Mouse (Mus musculus): ENCODE measurements around the gene Sdhb. TPM values are rescaled to one million over a fixed set of nuclear protein-coding genes. Genes with fewer than 3 reads are reported as not detected.
A peak's percentile ranks its signal among the peaks of the same experiment; 100 is the strongest.

Sdhb gene
- polyA plus RNA-seq, 1 experiment from 2014 or later, result 428 TPM

DNA sequence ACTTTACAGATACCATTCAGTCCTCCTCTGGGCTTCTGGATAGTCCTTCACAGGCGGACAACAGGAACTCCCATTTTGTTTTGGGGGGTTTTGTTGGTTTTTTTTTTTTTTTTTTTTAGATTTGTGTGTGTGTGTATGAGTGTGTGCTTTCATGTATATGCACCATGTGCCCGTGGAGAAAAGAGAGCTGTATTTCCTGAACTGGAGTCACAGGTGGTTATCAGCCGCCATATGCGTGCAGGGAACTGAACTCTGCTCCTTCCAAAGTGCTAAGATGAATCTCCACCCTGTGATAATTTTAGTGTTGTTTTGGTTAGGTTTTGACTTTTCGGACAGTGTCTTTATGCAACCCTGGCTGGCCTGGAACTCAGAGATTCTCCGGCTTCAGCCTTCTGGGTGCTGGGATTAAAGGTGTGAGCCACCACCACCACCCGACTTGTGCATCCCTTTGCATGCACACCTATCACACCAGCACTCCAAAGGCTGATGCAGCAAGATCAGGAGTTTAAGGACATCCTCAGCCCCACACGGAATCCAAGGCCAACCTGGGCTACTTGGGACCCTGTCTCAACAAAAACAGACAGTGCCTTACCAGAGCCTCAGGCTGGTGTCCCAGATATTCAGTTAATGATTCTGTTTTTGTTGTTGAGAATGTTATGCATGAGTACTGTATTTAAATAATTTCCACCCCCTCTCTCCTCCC lies 1.4 kb downstream of the Sdhb start:
- Histone ChIP-seq H3K4me1 (replicated peaks; ENCODE audit: control insufficient read depth, insufficient read depth, low read length) (peaks cover 2% of the 10 kb centered on the region), H3K27ac (ENCODE audit: low read depth, low read length) (no peak overlapping the region), H3K9me3 (ENCODE audit: control insufficient read depth, low read length) (no peaks in the 10 kb centered on the region), H3K9ac (ENCODE audit: low read depth, low read length) (peak overlapping the region; percentile 78), H3K4me3 (ENCODE audit: low read depth, low read length) (peak overlapping the region; percentile 84), H3K4me2 (replicated peaks; ENCODE audit: low read depth, low read length) (peak overlapping the region; percentile 79), H3K27me3 (ENCODE audit: control insufficient read depth, insufficient read depth, low read length) (no peaks in the 10 kb centered on the region; the same call in 1 of the 2 replicates), H3K36me3 (ENCODE audit: control insufficient read depth, insufficient read depth, low read length) (no peaks in the 10 kb centered on the region)
- ATAC-seq (ENCODE audit: low FRiP score) (no peak), DNase-seq (ENCODE audit: low spot score) (no peak)
- 80% methylated on average over 8 of the region's 8 CpGs for WGBS

DNA sequence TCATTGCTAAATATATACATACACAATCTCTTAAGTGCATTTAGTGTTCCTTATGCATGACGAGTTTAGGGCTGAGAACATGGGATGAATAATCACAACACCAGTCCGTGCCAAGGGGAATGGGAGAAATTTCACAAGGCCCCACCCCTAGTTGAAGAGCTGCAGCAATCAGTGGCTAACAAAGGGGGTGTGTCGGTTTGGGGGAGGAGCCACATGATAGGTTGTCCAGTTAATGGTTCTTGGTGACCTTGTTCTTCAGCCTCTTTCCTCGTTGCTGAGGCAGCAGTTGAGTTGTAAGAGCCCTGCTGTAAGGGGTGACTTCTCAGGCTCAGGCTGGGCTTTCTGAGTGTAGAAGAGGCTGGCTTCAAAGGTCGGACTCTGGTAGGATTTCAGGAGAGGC lies 1.9 kb downstream of the Sdhb start:
- H3K9me3 ChIP-seq (ENCODE audit: control insufficient read depth, low read length), result no peaks in the 10 kb centered on the region
- 45% methylated on average over 5 of the region's 5 CpGs for WGBS
- no peak for DNase-seq (ENCODE audit: low spot score)
- no peaks in the 10 kb centered on the region for H3K36me3 ChIP-seq (ENCODE audit: control insufficient read depth, insufficient read depth, low read length)
- H3K9ac ChIP-seq (ENCODE audit: low read depth, low read length), result peak overlapping the region; percentile 7; the same call in 1 of the 2 replicates
- no peak overlapping the region for H3K27ac ChIP-seq (ENCODE audit: low read depth, low read length)
- no peaks in the 10 kb centered on the region; the same call in none of the 2 replicates for H3K4me1 ChIP-seq (replicated peaks; ENCODE audit: control insufficient read depth, insufficient read depth, low read length)
- H3K4me3 ChIP-seq (ENCODE audit: low read depth, low read length), result no peak overlapping the region
- H3K27me3 ChIP-seq (ENCODE audit: control insufficient read depth, insufficient read depth, low read length), result no peaks in the 10 kb centered on the region
- no peak overlapping the region for H3K4me2 ChIP-seq (replicated peaks; ENCODE audit: low read depth, low read length)
- no peak for ATAC-seq (ENCODE audit: low FRiP score)

DNA sequence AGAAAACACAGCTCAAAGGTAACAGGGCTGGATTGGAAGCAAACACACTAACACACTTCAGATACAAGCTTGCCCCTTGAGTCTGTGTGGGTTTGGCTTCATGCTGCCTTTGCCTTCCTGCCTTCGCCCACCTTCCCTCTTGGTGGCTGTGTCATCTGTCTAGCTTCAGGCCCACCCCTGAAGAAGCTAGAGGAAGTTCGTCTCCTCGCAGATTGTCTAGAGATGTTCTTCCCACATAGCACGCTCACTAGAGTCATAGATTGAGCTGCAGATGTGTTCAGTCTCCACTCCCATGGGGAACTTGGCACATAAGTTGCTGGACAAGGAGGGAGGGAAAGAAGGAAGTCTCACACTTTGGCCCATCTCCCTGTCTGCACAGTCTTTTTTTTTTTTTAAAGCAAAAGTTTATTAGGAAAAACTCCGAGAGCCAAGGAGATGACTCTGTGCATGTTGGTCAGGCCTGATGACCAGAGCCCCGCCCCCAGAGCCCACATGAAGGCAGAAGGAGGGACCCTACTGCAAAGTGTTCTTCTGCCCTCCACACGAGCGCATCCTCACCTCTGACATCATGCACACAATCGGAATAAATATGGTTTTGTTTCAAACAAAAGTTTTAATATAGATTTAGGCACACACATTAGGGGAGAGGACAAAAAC lies 3.1 kb downstream of the Sdhb start:
- Histone ChIP-seq H3K27me3 (ENCODE audit: control insufficient read depth, insufficient read depth, low read length) (no peaks in the 10 kb centered on the region), H3K36me3 (ENCODE audit: control insufficient read depth, insufficient read depth, low read length) (no peaks in the 10 kb centered on the region), H3K27ac (ENCODE audit: low read depth, low read length) (no peak overlapping the region), H3K4me1 (replicated peaks; ENCODE audit: control insufficient read depth, insufficient read depth, low read length) (no peaks in the 10 kb centered on the region; the same call in none of the 2 replicates), H3K9me3 (ENCODE audit: control insufficient read depth, low read length) (no peaks in the 10 kb centered on the region), H3K4me2 (replicated peaks; ENCODE audit: low read depth, low read length) (no peak overlapping the region), H3K9ac (ENCODE audit: low read depth, low read length) (no peak overlapping the region), H3K4me3 (ENCODE audit: low read depth, low read length) (no peak overlapping the region)
- ATAC-seq (ENCODE audit: low FRiP score), result no peak
- 87% methylated on average over 9 of the region's 9 CpGs for WGBS
- no peak for DNase-seq (ENCODE audit: low spot score)

DNA sequence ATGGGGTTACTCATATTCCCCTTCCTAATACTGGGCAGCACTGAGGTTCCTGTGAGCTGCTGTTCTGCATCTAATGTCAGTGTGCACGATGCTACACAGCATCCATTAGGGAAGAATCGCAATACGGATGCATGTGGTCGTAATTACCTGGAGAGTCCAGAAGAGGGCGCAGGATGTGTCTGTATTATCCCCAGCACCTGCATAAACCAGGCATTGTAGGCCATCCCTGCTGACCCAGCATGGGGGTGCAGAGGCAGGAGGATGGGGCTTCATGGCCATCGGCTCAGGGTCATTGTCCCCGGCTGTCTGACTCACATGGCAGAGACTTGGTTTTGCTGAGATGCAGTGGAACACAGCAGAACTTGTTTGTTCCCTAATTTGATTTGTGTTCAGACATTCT lies 3.6 kb downstream of the Sdhb start:
- Histone ChIP-seq H3K4me2 (replicated peaks; ENCODE audit: low read depth, low read length) (no peak overlapping the region), H3K9ac (ENCODE audit: low read depth, low read length) (no peak overlapping the region), H3K4me1 (replicated peaks; ENCODE audit: control insufficient read depth, insufficient read depth, low read length) (no peaks in the 10 kb centered on the region; the same call in none of the 2 replicates), H3K27me3 (ENCODE audit: control insufficient read depth, insufficient read depth, low read length) (no peaks in the 10 kb centered on the region), H3K4me3 (ENCODE audit: low read depth, low read length) (no peak overlapping the region), H3K9me3 (ENCODE audit: control insufficient read depth, low read length) (no peaks in the 10 kb centered on the region), H3K27ac (ENCODE audit: low read depth, low read length) (no peak overlapping the region), H3K36me3 (ENCODE audit: control insufficient read depth, insufficient read depth, low read length) (no peaks in the 10 kb centered on the region)
- DNase-seq (ENCODE audit: low spot score) (peak; percentile 86), ATAC-seq (ENCODE audit: low FRiP score) (no peak)
- WGBS, result 21% methylated on average over 7 of the region's 7 CpGs

DNA sequence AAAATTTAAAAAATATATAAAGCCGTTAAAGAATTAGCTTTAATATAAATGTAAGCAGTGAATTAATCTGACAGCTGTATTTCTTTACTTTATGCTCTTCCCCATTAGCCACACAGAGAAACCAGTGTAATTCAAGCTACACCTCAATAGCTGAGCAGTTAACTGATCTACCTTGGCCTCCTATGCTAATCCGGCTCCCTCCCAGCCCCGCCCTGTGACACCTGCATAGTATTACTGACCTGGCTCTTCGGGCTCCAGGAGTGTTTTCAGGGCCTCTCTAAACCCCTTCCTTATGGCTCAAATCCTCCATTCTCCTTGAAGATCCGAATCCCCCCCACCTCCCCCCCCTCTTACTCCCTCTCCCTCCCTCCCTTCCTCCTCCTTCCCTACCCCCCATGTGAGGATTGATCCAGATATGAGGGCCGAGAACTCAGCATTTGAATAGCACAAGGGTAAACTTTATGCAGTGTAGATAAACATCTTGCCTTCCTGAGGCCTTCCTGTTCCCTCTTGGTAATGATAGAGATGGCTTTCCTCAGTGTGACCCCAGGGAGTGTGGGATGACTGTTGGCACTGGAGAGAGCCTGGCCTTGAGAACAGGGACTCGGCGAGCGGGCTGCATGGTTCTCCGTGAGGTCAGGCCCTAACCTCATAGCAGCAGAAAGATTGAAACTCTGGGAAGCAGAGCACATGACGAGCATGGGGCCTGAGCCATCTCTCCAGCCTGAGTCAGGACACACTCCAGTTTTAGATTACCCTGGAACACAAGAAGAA lies 6.6 kb downstream of the Sdhb start:
- H3K4me3 ChIP-seq (ENCODE audit: low read depth, low read length), result no peak overlapping the region
- ATAC-seq (ENCODE audit: low FRiP score) (no peak), DNase-seq (ENCODE audit: low spot score) (no peak)
- H3K27ac ChIP-seq (ENCODE audit: low read depth, low read length), result no peak overlapping the region
- H3K4me1 ChIP-seq (replicated peaks; ENCODE audit: control insufficient read depth, insufficient read depth, low read length), result no peaks in the 10 kb centered on the region; the same call in none of the 2 replicates
- H3K36me3 ChIP-seq (ENCODE audit: control insufficient read depth, insufficient read depth, low read length), result no peaks in the 10 kb centered on the region
- no peaks in the 10 kb centered on the region for H3K9me3 ChIP-seq (ENCODE audit: control insufficient read depth, low read length)
- H3K27me3 ChIP-seq (ENCODE audit: control insufficient read depth, insufficient read depth, low read length), result no peaks in the 10 kb centered on the region
- WGBS, result 92% methylated on average over 11 of the region's 11 CpGs
- no peak overlapping the region for H3K9ac ChIP-seq (ENCODE audit: low read depth, low read length)
- H3K4me2 ChIP-seq (replicated peaks; ENCODE audit: low read depth, low read length), result no peak overlapping the region

DNA sequence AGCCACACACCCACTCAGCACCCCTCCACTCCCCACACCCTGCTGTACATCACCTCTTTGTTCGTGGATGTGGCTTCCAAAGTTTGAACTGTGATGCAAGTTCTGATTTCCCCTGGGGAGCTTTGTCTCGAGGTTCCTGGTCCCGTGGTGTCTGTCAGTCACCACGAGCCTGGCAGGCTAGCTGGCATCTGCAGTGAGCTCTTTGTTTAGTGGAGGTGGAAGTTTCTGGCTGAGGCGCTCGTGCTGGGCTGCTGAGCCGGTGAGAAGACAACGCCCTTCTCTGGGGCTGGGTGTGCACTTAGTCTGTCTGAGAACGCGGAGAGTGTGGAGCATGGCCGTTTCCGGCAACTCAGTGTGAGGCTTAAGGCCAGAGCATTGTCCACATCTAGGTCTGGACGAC lies 10.7 kb downstream of the Sdhb start:
- 88% methylated on average over 13 of the region's 13 CpGs for WGBS
- no peak for ATAC-seq (ENCODE audit: low FRiP score)
- H3K27me3 ChIP-seq (ENCODE audit: control insufficient read depth, insufficient read depth, low read length), result no peaks in the 10 kb centered on the region
- H3K9ac ChIP-seq (ENCODE audit: low read depth, low read length), result no peak overlapping the region
- no peaks in the 10 kb centered on the region for H3K4me1 ChIP-seq (replicated peaks; ENCODE audit: control insufficient read depth, insufficient read depth, low read length)
- no peaks in the 10 kb centered on the region for H3K9me3 ChIP-seq (ENCODE audit: control insufficient read depth, low read length)
- H3K4me3 ChIP-seq (ENCODE audit: low read depth, low read length), result no peak overlapping the region
- H3K27ac ChIP-seq (ENCODE audit: low read depth, low read length), result no peak overlapping the region
- peaks cover 14% of the 10 kb centered on the region for H3K36me3 ChIP-seq (ENCODE audit: control insufficient read depth, insufficient read depth, low read length)
- no peak for DNase-seq (ENCODE audit: low spot score)
- no peak overlapping the region for H3K4me2 ChIP-seq (replicated peaks; ENCODE audit: low read depth, low read length)

DNA sequence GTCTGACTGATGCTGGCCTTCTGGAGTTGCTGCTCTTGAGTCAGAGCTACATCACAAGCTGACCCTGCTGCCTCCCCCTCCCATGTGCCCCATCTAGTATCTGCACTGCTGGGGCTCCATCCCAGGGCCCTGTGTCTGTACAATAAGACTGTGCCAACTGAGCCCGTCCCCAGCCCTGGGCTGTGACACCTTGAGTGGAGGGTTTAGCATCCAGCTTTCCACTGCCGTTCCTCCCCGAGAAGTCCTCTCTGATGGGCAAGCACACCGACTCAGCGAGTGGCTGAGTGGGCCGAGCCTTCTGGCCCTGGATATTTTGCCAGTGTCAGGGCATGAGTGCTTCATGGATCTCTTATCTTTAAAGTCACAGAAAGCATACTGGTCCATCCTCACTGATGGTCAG lies 13.4 kb downstream of the Sdhb start:
- Histone ChIP-seq H3K36me3 (ENCODE audit: control insufficient read depth, insufficient read depth, low read length) (peaks cover 18% of the 10 kb centered on the region), H3K27me3 (ENCODE audit: control insufficient read depth, insufficient read depth, low read length) (no peaks in the 10 kb centered on the region), H3K4me3 (ENCODE audit: low read depth, low read length) (no peak overlapping the region), H3K4me1 (replicated peaks; ENCODE audit: control insufficient read depth, insufficient read depth, low read length) (no peaks in the 10 kb centered on the region), H3K27ac (ENCODE audit: low read depth, low read length) (no peak overlapping the region), H3K4me2 (replicated peaks; ENCODE audit: low read depth, low read length) (no peak overlapping the region), H3K9ac (ENCODE audit: low read depth, low read length) (no peak overlapping the region), H3K9me3 (ENCODE audit: control insufficient read depth, low read length) (no peaks in the 10 kb centered on the region)
- WGBS, result 92% methylated on average over 6 of the region's 6 CpGs
- DNase-seq (ENCODE audit: low spot score) (no peak), ATAC-seq (ENCODE audit: low FRiP score) (no peak)

DNA sequence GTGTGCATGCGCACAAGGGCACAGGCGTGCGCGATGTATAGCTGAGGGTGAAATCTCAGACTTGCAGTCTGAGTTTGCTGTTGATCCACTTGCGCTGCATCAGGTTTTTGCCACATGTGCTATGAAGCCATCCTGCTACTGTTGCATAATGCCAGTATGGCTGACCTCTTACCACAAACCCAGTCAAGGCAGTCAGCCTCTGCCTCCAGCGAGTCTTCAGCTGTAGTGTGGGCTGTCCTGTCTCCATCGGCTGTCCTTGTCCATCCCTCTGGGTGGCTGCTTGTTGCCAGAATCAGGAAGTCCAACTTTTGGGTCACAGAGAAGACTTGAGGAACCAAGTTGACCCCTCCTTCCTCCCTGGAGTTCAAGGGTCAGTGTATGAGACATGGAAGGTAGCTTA lies 14.4 kb downstream of the Sdhb start:
- WGBS, result 91% methylated on average over 7 of the region's 7 CpGs
- no peak for ATAC-seq (ENCODE audit: low FRiP score)
- H3K4me1 ChIP-seq (replicated peaks; ENCODE audit: control insufficient read depth, insufficient read depth, low read length), result no peaks in the 10 kb centered on the region
- no peaks in the 10 kb centered on the region for H3K27me3 ChIP-seq (ENCODE audit: control insufficient read depth, insufficient read depth, low read length)
- H3K4me2 ChIP-seq (replicated peaks; ENCODE audit: low read depth, low read length), result no peak overlapping the region
- H3K9ac ChIP-seq (ENCODE audit: low read depth, low read length), result no peak overlapping the region
- H3K4me3 ChIP-seq (ENCODE audit: low read depth, low read length), result no peak overlapping the region
- peaks cover 19% of the 10 kb centered on the region for H3K36me3 ChIP-seq (ENCODE audit: control insufficient read depth, insufficient read depth, low read length)
- DNase-seq (ENCODE audit: low spot score), result no peak
- H3K27ac ChIP-seq (ENCODE audit: low read depth, low read length), result no peak overlapping the region
- H3K9me3 ChIP-seq (ENCODE audit: control insufficient read depth, low read length), result no peaks in the 10 kb centered on the region

Measured in hindbrain, embryonic 11.5 days (tissue).